Mouse (Mus musculus): ENCODE measurements around the gene Foxi1. TPM values are rescaled to one million over a fixed set of nuclear protein-coding genes. Genes with fewer than 3 reads are reported as not detected.
A peak's percentile ranks its signal among the peaks of the same experiment; 100 is the strongest.
"Not testable (repeated sequence)": the region's sequence is repeated elsewhere in the genome, so short reads cannot be mapped to it uniquely, and the experiment has no call there.

The Foxi1 gene
- polyA plus RNA-seq, 1 experiment from 2014 or later, result not detected

DNA sequence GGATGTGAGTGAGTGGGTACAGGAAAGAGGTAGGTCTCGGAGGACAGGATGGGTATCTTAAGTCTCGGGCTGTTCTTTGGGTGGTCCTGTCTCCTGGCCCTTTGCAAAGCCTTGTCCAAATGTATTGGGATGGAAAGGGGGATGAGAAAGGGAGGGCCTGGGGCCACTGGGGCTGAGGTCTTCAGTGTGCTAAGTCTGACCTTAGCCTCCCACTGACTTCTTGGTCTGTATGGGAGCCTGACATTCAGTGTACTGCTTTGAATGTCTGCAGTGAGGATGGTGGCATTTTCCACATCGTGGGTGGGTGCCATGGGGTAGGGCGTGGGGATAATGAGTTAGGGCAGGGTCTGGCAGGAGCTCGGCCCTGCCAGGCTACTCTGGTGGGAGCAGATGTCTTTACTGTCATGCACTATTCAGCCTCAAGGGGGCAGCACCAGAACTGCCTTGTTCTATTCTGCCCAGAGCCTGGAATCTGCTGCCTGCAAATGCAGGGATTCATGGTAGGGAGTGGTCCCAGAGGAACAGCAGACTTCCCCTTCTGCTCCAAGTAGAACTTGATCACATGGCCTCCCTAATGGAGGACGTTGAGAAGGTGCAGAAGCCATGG lies 21.0 kb upstream of the Foxi1 start:
- TF ChIP-seq EP300 (IDR thresholded peaks at IDR 0.05; ENCODE audit: low read depth) (no peak), CTCF (IDR thresholded peaks at IDR 0.05; ENCODE audit: low read depth) (peak; percentile 74)
- H3K4me3 ChIP-seq (ENCODE audit: low read depth, low read length), result no peak overlapping the region
- ATAC-seq, result no peak
- no peak overlapping the region for H3K9ac ChIP-seq (replicated peaks)
- no peak overlapping the region for H3K27ac ChIP-seq (ENCODE audit: low read depth)
- no peaks in the 10 kb centered on the region for H3K27me3 ChIP-seq (ENCODE audit: insufficient read depth, low read length)
- H3K9me3 ChIP-seq (ENCODE audit: low read length), result no peaks in the 10 kb centered on the region
- H3K36me3 ChIP-seq (replicated peaks; ENCODE audit: insufficient read depth, low read length), result 0 out of 2 replicates have a peak, but pooled peaks cover 4% of the 10 kb centered on the region
- H3K4me1 ChIP-seq (ENCODE audit: insufficient read depth), result no peaks in the 10 kb centered on the region
- 41% methylated on average over 6 of the region's 6 CpGs for WGBS (ENCODE audit: insufficient replicate concordance)
- no peak overlapping the region for H3K4me2 ChIP-seq (ENCODE audit: low read depth, low read length)
- peak; percentile 63 for DNase-seq

- no peaks in the 10 kb centered on the region for H3K27me3 ChIP-seq (ENCODE audit: insufficient read depth, low read length)
- 79% methylated on average over 1 of the region's 1 CpGs for WGBS (ENCODE audit: insufficient replicate concordance)
- H3K4me1 ChIP-seq (ENCODE audit: insufficient read depth), result no peaks in the 10 kb centered on the region
- ATAC-seq (no peak), DNase-seq (no peak)
- 0 out of 2 replicates have a peak, but pooled peaks cover 4% of the 10 kb centered on the region for H3K36me3 ChIP-seq (replicated peaks; ENCODE audit: insufficient read depth, low read length)
- no peak overlapping the region for H3K9ac ChIP-seq (replicated peaks)
- no peak overlapping the region for H3K4me3 ChIP-seq (ENCODE audit: low read depth, low read length)
- H3K27ac ChIP-seq (ENCODE audit: low read depth), result no peak overlapping the region
- no peak overlapping the region for H3K4me2 ChIP-seq (ENCODE audit: low read depth, low read length)
- TF ChIP-seq EP300 (IDR thresholded peaks at IDR 0.05; ENCODE audit: low read depth) (no peak), CTCF (IDR thresholded peaks at IDR 0.05; ENCODE audit: low read depth) (peak; percentile 56)
- H3K9me3 ChIP-seq (ENCODE audit: low read length), result no peaks in the 10 kb centered on the region
Observed at GRCm38 (mm10) chr11:34227180-34227579, 19.3 kb upstream of the Foxi1 start.

GRCm38 (mm10) chr11:34220596-34220995 lies 12.7 kb upstream of the Foxi1 start:
- H3K4me1 ChIP-seq (ENCODE audit: insufficient read depth); H3K9me3 ChIP-seq (ENCODE audit: low read length); H3K9ac ChIP-seq (replicated peaks); H3K27ac ChIP-seq (ENCODE audit: low read depth); DNase-seq; H3K36me3 ChIP-seq (replicated peaks; ENCODE audit: insufficient read depth, low read length); H3K27me3 ChIP-seq (ENCODE audit: insufficient read depth, low read length); ATAC-seq; H3K4me2 ChIP-seq (ENCODE audit: low read depth, low read length); H3K4me3 ChIP-seq (ENCODE audit: low read depth, low read length): not testable (repeated sequence)
- 68% methylated on average over 4 of the region's 4 CpGs for WGBS (ENCODE audit: insufficient replicate concordance)

- no peaks in the 10 kb centered on the region for H3K4me1 ChIP-seq (ENCODE audit: insufficient read depth)
- TF ChIP-seq EP300 (IDR thresholded peaks at IDR 0.05; ENCODE audit: low read depth) (no peak), CTCF (IDR thresholded peaks at IDR 0.05; ENCODE audit: low read depth) (peak; percentile 64)
- ATAC-seq (no peak), DNase-seq (peak; percentile 52)
- H3K27me3 ChIP-seq (ENCODE audit: insufficient read depth, low read length), result no peaks in the 10 kb centered on the region
- no peak overlapping the region for H3K4me2 ChIP-seq (ENCODE audit: low read depth, low read length)
- H3K27ac ChIP-seq (ENCODE audit: low read depth), result no peak overlapping the region
- no peak overlapping the region for H3K9ac ChIP-seq (replicated peaks)
- no peaks in the 10 kb centered on the region for H3K9me3 ChIP-seq (ENCODE audit: low read length)
- no peaks in the 10 kb centered on the region for H3K36me3 ChIP-seq (replicated peaks; ENCODE audit: insufficient read depth, low read length)
- WGBS (ENCODE audit: insufficient replicate concordance), result 17% methylated on average over 5 of the region's 5 CpGs
- no peak overlapping the region for H3K4me3 ChIP-seq (ENCODE audit: low read depth, low read length)
Observed at GRCm38 (mm10) chr11:34212853-34213252, 5.0 kb upstream of the Foxi1 start.

DNA sequence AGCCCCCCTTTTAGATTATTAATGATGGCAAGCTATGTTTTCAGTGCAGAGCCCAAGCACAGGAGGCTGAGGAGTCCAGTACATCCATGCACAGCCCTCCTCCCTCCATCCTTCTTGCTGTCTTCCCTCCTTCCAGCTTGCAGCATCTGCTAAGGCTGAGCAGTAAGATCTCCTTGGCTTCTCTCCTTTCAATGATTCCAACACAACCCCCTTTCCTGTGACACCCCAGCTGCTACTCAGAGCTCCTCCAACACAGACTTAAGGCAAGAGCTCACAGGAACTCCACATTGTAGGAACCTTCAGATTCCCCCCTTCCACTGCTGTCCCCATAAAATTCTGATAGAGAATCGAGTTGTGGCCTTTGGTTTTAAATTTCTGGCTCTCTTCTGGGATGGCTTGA lies 5.1 kb downstream of the Foxi1 start:
- Histone ChIP-seq H3K9me3 (ENCODE audit: low read length) (no peaks in the 10 kb centered on the region), H3K27me3 (ENCODE audit: insufficient read depth, low read length) (no peaks in the 10 kb centered on the region), H3K36me3 (replicated peaks; ENCODE audit: insufficient read depth, low read length) (no peaks in the 10 kb centered on the region), H3K27ac (ENCODE audit: low read depth) (no peak overlapping the region), H3K4me1 (ENCODE audit: insufficient read depth) (no peaks in the 10 kb centered on the region), H3K4me2 (ENCODE audit: low read depth, low read length) (no peak overlapping the region), H3K4me3 (ENCODE audit: low read depth, low read length) (no peak overlapping the region), H3K9ac (replicated peaks) (no peak overlapping the region)
- 35% methylated on average over 1 of the region's 1 CpGs for WGBS (ENCODE audit: insufficient replicate concordance)
- no peak for DNase-seq
- ATAC-seq, result no peak
- no peak for TF ChIP-seq EP300 (IDR thresholded peaks at IDR 0.05; ENCODE audit: low read depth)
- TF ChIP-seq CTCF (IDR thresholded peaks at IDR 0.05; ENCODE audit: low read depth), result no peak

DNA sequence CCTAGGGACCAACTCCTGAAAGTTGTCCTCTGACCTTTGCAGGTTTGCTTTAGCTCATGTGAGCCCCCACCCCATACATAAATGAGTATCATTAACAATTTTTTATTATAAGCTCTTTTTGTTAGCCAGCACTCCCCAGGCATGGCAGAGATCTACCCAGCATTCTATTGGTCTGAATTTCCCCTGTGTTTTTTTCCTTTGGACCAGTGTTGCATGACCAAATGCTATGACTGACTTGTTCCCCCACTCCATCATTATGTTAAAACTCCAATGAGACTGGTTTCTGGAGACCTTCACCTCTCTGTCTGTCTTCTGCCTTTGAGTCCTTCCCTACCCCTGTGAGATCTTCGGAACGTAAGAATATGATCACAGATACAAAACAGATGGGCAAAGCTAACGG lies 12.7 kb downstream of the Foxi1 start:
- H3K27me3 ChIP-seq (ENCODE audit: insufficient read depth, low read length), result no peaks in the 10 kb centered on the region
- H3K4me2 ChIP-seq (ENCODE audit: low read depth, low read length), result no peak overlapping the region
- DNase-seq, result no peak
- 86% methylated on average over 3 of the region's 3 CpGs for WGBS (ENCODE audit: insufficient replicate concordance)
- H3K9ac ChIP-seq (replicated peaks), result no peak overlapping the region
- no peaks in the 10 kb centered on the region for H3K4me1 ChIP-seq (ENCODE audit: insufficient read depth)
- no peaks in the 10 kb centered on the region for H3K9me3 ChIP-seq (ENCODE audit: low read length)
- no peak overlapping the region for H3K27ac ChIP-seq (ENCODE audit: low read depth)
- no peaks in the 10 kb centered on the region for H3K36me3 ChIP-seq (replicated peaks; ENCODE audit: insufficient read depth, low read length)
- ATAC-seq, result no peak
- TF ChIP-seq EP300 (IDR thresholded peaks at IDR 0.05; ENCODE audit: low read depth) (no peak), CTCF (IDR thresholded peaks at IDR 0.05; ENCODE audit: low read depth) (no peak)
- H3K4me3 ChIP-seq (ENCODE audit: low read depth, low read length), result no peak overlapping the region

All from liver, postnatal 0 days (tissue).